Mouse (Mus musculus) intestine, embryonic 16.5 days (tissue): ENCODE data around the gene Actr8. TPM values are rescaled to one million over a fixed set of nuclear protein-coding genes. Genes with fewer than 3 reads are reported as not detected.
A peak's percentile ranks its signal among the peaks of the same experiment; 100 is the strongest.

Source experiments
- ATAC-seq: fragments of 200-750 bp; cut with Nextera tagmentation; 2 replicates; pipeline ENCODE4 v1.8.0; 2017; ENCODE audit warnings: moderate TSS enrichment, moderate library complexity
- H3K27ac ChIP-seq: fragments of 300-500 bp; sonication (generic); 2 replicates; pipeline ENCODE4 v1.5.1; 2014; ENCODE audit warnings: mild to moderate bottlenecking, low read length
- H3K27me3 ChIP-seq: fragments of 300-500 bp; sonication (generic); replicated peaks from 2 replicates; pipeline ENCODE4 v1.6.1; 2014; ENCODE audit warnings: low read length, control low read depth, mixed read lengths; ENCODE audit not compliant: control insufficient read depth, insufficient read depth
- H3K36me3 ChIP-seq: fragments of 300-500 bp; sonication (generic); 2 replicates; pipeline ENCODE4 v1.6.1; 2014; ENCODE audit warnings: low read length, control low read depth; ENCODE audit not compliant: control insufficient read depth, insufficient read depth
- H3K4me1 ChIP-seq: fragments of 300-500 bp; sonication (generic); 2 replicates; pipeline ENCODE4 v1.6.1; 2014; ENCODE audit warnings: low read length, control low read depth, mixed read lengths; ENCODE audit not compliant: control insufficient read depth, insufficient read depth
- H3K4me2 ChIP-seq: fragments of 300-500 bp; sonication (generic); 2 replicates; pipeline ENCODE4 v1.6.1; 2014; ENCODE audit warnings: low read depth, low read length, control low read depth
- H3K4me3 ChIP-seq: fragments of 300-500 bp; sonication (generic); 2 replicates; pipeline ENCODE4 v1.5.1; 2014; ENCODE audit warnings: mild to moderate bottlenecking, low read length
- H3K9ac ChIP-seq: fragments of 300-500 bp; sonication (generic); 2 replicates; pipeline ENCODE4 v1.6.1; 2014; ENCODE audit warnings: low read depth, low read length
- H3K9me3 ChIP-seq: fragments of 300-500 bp; sonication (generic); 2 replicates; pipeline ENCODE4 v1.6.1; 2016; ENCODE audit warnings: low read length, control low read depth; ENCODE audit not compliant: control insufficient read depth
- WGBS: fragments of 180-500 bp; shearing (Covaris S2); extraction: QIAGEN DNeasy Blood & Tissue Kit; methylation state at CpG from one replicate; pipeline ENCODE4 v1.1.7; 2014; 5-methylcytosine and 5-hydroxymethylcytosine counted together
- polyA plus RNA-seq: library from polyadenylated mRNA; unstranded; fragments of >200 nt; fragmentation: Nextera tagmentation; extraction: Ambion mirVana; gene quantifications from 2 replicates; pipeline ENCODE4 v1.2.1, GENCODE M21; 2015

The Actr8 gene
- polyA plus RNA-seq, 1 experiment from 2014 or later, result 56.1 TPM

- no peaks in the 10 kb centered on the region for H3K27me3 ChIP-seq
- H3K9ac ChIP-seq, result no peak overlapping the region
- H3K4me3 ChIP-seq, result no peak overlapping the region
- no peaks in the 10 kb centered on the region for H3K9me3 ChIP-seq
- H3K36me3 ChIP-seq, result no peaks in the 10 kb centered on the region
- H3K4me1 ChIP-seq, result no peaks in the 10 kb centered on the region
- H3K4me2 ChIP-seq, result no peak overlapping the region
- no peak for ATAC-seq
- no peak overlapping the region for H3K27ac ChIP-seq
These were observed 20.7 kb upstream of the Actr8 start for GRCm38 (mm10) chr14:29957393-29957792.

GRCm38 (mm10) chr14:29967611-29968010 lies 10.5 kb upstream of the Actr8 start:
- H3K9me3 ChIP-seq, result no peaks in the 10 kb centered on the region
- H3K4me3 ChIP-seq, result peak overlapping the region; percentile 83
- WGBS, result 65% methylated on average over 7 of the region's 7 CpGs
- H3K4me2 ChIP-seq, result peak overlapping the region; percentile 75
- peaks cover 13% of the 10 kb centered on the region for H3K36me3 ChIP-seq
- H3K4me1 ChIP-seq, result peaks cover 17% of the 10 kb centered on the region
- H3K27me3 ChIP-seq, result no peaks in the 10 kb centered on the region
- ATAC-seq, result peak; percentile 0; the same call in 1 of the 2 replicates
- H3K27ac ChIP-seq, result peak overlapping the region; percentile 72
- H3K9ac ChIP-seq, result peak overlapping the region; percentile 74

GRCm38 (mm10) chr14:29968075-29968821 lies 9.9 kb upstream of the Actr8 start, which contains the start of gene Selenok:
Gene Selenok (plus strand): TSS chr14:29968308.
- H3K36me3 ChIP-seq, result peaks cover 16% of the 10 kb centered on the region
- H3K4me2 ChIP-seq, result peak within 1 kb of the TSS; percentile 76
- peak within 1 kb of the TSS; percentile 72 for H3K27ac ChIP-seq
- peaks cover 17% of the 10 kb centered on the region for H3K4me1 ChIP-seq
- H3K27me3 ChIP-seq, result no peaks in the 10 kb centered on the region
- peak; percentile 100 for ATAC-seq
- peak within 1 kb of the TSS; percentile 83 for H3K4me3 ChIP-seq
- WGBS, result under 1% methylated on average over 49 of the region's 49 CpGs
- H3K9ac ChIP-seq, result peak within 1 kb of the TSS; percentile 91
- no peaks in the 10 kb centered on the region for H3K9me3 ChIP-seq

GRCm38 (mm10) chr14:29971446-29971845 lies 6.7 kb upstream of the Actr8 start:
- Histone ChIP-seq H3K27me3 (no peaks in the 10 kb centered on the region), H3K9ac (no peak overlapping the region), H3K4me2 (no peak overlapping the region), H3K4me3 (no peak overlapping the region), H3K4me1 (peaks cover 17% of the 10 kb centered on the region), H3K27ac (no peak overlapping the region), H3K9me3 (no peaks in the 10 kb centered on the region), H3K36me3 (peaks cover 23% of the 10 kb centered on the region)
- WGBS, result 90% methylated on average over 7 of the region's 7 CpGs
- ATAC-seq, result no peak

- 82% methylated on average over 5 of the region's 5 CpGs for WGBS
- ATAC-seq, result no peak
- Histone ChIP-seq H3K4me2 (no peak overlapping the region), H3K27me3 (no peaks in the 10 kb centered on the region), H3K4me3 (no peak overlapping the region), H3K27ac (no peak overlapping the region), H3K4me1 (peaks cover 17% of the 10 kb centered on the region), H3K9me3 (no peaks in the 10 kb centered on the region), H3K36me3 (peaks cover 25% of the 10 kb centered on the region), H3K9ac (no peak overlapping the region)
These were observed 6.1 kb upstream of the Actr8 start for GRCm38 (mm10) chr14:29971993-29972392.

GRCm38 (mm10) chr14:29976927-29977326 lies 1.2 kb upstream of the Actr8 start:
- Histone ChIP-seq H3K27ac (no peak overlapping the region), H3K9me3 (0 out of 2 replicates have a peak, but pooled peaks cover 5% of the 10 kb centered on the region), H3K4me1 (peaks cover 6% of the 10 kb centered on the region; the same call in 1 of the 2 replicates), H3K27me3 (no peaks in the 10 kb centered on the region), H3K4me2 (no peak overlapping the region), H3K4me3 (no peak overlapping the region), H3K9ac (no peak overlapping the region), H3K36me3 (peaks cover 31% of the 10 kb centered on the region)
- ATAC-seq, result no peak
- WGBS, result 94% methylated on average over 6 of the region's 6 CpGs

GRCm38 (mm10) chr14:29980447-29981205 lies 2.5 kb downstream of the Actr8 start:
- ATAC-seq, result no peak
- H3K4me1 ChIP-seq, result peaks cover 6% of the 10 kb centered on the region; the same call in 1 of the 2 replicates
- WGBS, result 96% methylated on average over 10 of the region's 10 CpGs
- H3K27me3 ChIP-seq, result no peaks in the 10 kb centered on the region
- H3K4me2 ChIP-seq, result no peak overlapping the region
- 0 out of 2 replicates have a peak, but pooled peaks cover 5% of the 10 kb centered on the region for H3K9me3 ChIP-seq
- H3K9ac ChIP-seq, result no peak overlapping the region
- H3K27ac ChIP-seq, result no peak overlapping the region
- no peak overlapping the region for H3K4me3 ChIP-seq
- peaks cover 39% of the 10 kb centered on the region for H3K36me3 ChIP-seq

GRCm38 (mm10) chr14:29986096-29986495 lies 8.0 kb downstream of the Actr8 start:
- Histone ChIP-seq H3K9me3 (no peaks in the 10 kb centered on the region), H3K36me3 (peaks cover 56% of the 10 kb centered on the region), H3K27ac (no peak overlapping the region), H3K4me1 (no peaks in the 10 kb centered on the region), H3K4me2 (no peak overlapping the region), H3K27me3 (no peaks in the 10 kb centered on the region), H3K9ac (no peak overlapping the region), H3K4me3 (no peak overlapping the region)
- 96% methylated on average over 4 of the region's 4 CpGs for WGBS
- no peak for ATAC-seq

- no peak for ATAC-seq
- Histone ChIP-seq H3K27me3 (no peaks in the 10 kb centered on the region), H3K4me3 (no peak overlapping the region), H3K9ac (no peak overlapping the region), H3K27ac (no peak overlapping the region), H3K4me1 (no peaks in the 10 kb centered on the region), H3K4me2 (no peak overlapping the region), H3K36me3 (peaks cover 55% of the 10 kb centered on the region), H3K9me3 (no peaks in the 10 kb centered on the region)
- WGBS, result 92% methylated on average over 6 of the region's 6 CpGs
These were observed 9.1 kb downstream of the Actr8 start for GRCm38 (mm10) chr14:29987276-29987675.
